Mouse (Mus musculus): Measurements from ENCODE around the gene Erg. TPM values are rescaled to one million over a fixed set of nuclear protein-coding genes. Genes with fewer than 3 reads are reported as not detected.

The Erg gene
- total RNA-seq, 2 experiments from 2014 or later = 26.9 to 46.0 TPM

DNA sequence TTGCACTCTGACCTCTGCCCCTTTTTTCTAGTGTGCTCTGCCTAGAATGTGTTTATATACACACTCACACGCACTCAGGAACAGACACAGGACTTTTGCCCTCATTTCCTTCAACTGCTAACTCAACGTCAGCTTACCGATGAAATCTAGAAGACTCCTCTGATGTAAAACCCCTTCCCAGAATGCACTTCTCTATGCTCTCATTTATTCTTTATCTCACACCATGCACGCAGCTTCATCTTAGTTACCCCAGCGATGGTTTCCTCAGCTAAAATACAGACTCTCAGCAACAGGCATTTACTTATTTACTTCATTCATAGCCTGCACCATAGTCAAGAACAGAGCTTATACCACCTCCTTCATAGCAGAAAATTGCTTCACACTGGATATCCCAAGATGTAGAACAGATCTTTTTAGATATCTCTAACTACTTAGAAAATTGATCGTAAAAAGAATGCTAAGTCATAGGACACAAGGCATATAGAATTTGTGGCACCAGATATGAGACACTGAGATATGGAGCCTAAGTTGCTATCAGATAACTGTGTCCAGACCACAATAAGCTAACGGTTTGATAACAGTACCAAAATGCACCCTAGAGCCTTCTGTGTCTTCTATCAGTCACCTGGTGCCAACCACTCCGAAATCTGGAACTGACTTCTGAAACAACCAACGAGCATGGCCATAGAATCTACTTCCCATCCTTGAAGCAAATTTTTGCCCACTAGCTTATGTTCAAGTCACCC lies 98.6 kb downstream of the Erg start:
- peak; percentile 76 for ATAC-seq (replicated peaks; ENCODE audit: poor library complexity)

DNA sequence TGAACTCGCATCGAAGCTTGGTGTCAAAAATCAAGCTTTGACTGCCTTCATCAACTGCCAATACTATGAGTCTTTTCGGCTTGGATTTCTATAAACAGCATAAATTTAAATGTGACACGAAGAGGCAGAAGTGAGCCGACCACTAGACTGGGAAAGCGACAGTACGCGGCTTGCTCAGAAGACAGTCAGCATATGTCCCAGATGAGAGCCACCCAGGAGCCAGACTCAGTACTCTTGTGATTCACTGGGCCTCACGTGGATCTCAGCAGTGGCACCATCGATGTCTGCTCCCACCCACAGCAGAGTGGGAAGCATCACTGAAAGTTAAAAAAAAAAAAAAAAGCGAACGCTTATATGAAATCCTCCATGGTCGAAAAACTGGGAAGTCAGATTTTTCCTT lies 105.2 kb downstream of the Erg start:
- ATAC-seq (replicated peaks; ENCODE audit: poor library complexity) = no peak

GRCm38 (mm10) chr16:95478558-95478957 lies 107.8 kb downstream of the Erg start:
- peak; percentile 75 for ATAC-seq (replicated peaks; ENCODE audit: poor library complexity)

- no peak for ATAC-seq (replicated peaks; ENCODE audit: poor library complexity)
Measured at GRCm38 (mm10) chr16:95475041-95475440, 111.4 kb downstream of the Erg start.

GRCm38 (mm10) chr16:95473946-95474345 lies 112.4 kb downstream of the Erg start:
- no peak for ATAC-seq (replicated peaks; ENCODE audit: poor library complexity)

- no peak for ATAC-seq (replicated peaks; ENCODE audit: poor library complexity)
Measured at GRCm38 (mm10) chr16:95472771-95473170, 113.6 kb downstream of the Erg start.

DNA sequence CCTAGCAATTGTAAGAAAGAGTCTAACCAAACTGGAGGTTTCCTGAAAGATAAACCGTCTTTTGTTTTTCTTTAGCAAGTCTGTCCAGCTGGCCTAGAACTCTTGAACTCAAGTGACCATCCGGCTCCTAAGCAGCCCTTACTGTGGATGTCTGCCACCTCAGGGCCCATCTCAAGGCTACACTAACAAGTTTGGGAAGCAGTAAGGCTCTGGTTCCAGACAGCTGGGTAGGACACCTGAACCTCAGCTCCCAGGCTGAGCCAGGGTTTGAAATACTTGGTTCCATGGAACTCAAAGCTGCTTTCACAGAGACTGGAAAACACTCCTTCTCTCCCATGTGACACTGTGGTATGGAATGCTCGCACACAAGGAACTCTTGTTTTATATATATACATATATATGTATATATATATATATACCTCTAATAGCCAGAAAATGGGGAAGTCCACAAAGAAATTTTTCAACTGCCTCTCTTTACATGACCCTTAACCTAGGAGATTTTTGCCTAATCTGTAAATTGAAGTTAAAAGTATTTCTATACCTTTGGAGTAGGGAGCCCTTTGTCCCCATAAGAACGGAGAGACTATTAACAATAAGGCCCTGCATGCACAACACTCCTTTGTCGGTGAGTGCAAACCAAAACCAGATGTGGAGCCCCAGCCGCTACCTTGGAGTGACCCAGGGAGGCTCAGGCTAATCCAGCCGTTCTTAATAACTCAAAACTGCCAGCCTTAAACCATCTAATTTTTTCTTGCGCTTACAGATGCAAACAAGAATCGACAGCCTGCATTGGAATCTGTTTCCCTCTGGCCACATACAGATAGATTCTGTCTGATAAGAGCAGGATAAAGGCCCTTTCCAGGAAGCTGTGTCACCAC lies 116.9 kb downstream of the Erg start:
- ATAC-seq (replicated peaks; ENCODE audit: poor library complexity) = no peak

DNA sequence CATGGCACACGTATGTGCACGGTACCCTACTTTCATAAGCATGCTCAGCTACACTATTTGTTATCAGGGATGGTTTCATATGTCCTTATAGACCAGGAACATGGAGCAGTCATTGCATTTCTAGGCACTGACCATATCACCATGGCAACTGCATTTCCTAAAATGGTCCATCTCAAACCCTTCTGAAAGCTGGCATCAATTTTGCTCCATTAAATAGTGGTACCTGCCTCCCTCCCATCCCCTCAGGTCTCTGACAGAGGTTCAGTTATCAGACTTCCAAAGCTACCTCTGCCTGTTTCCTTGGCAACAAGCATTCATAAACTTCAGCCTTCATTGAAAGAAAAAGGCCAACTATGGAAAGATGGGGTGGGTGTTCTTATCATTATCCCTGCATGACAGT lies 118.5 kb downstream of the Erg start:
- no peak for ATAC-seq (replicated peaks; ENCODE audit: poor library complexity)

DNA sequence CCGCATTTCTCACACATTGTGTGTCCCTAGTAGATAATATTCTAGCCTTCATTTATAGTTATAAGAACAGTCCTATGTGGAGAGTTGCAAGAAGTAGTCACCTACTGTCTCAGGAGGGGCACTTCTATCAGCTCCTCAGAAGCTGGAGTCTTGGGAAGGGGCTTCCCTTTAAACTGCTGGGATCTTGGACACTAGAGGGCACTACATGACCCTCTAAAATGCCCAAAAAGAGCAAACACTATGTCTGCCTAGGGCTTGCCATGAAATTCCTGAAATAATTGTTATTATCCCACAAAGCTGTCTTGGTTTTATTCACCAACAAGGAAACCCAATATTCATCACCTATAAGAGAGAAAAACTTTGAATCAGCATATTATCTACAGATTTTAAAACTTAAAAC lies 119.8 kb downstream of the Erg start:
- ATAC-seq (replicated peaks; ENCODE audit: poor library complexity) = no peak

GRCm38 (mm10) chr16:95464609-95465008 lies 121.8 kb downstream of the Erg start:
- ATAC-seq (replicated peaks; ENCODE audit: poor library complexity) = peak; percentile 94

GRCm38 (mm10) chr16:95463796-95464195 lies 122.6 kb downstream of the Erg start:
- ATAC-seq (replicated peaks; ENCODE audit: poor library complexity) = no peak

- no peak for ATAC-seq (replicated peaks; ENCODE audit: poor library complexity)
Measured at GRCm38 (mm10) chr16:95461941-95462340, 124.5 kb downstream of the Erg start.

DNA sequence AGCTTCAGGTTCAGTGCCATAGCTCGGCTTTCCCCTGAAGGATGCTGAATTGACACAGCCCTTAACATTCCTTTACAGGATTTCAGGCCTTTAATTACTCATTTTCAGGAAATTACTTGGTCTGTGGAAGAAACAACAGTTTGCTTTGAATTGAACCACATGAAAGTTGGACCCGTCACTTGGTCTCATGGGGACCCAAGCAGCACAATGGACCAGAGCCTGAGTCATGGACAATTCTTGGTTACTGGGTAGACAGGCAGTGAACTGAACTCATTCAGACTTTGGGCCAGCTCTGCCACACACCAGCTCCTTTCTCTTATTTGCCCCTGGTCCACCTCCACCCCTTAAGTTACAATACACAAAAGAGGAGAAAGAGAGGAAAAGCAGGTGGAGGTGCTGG lies 126.1 kb downstream of the Erg start:
- ATAC-seq (replicated peaks; ENCODE audit: poor library complexity) = no peak

DNA sequence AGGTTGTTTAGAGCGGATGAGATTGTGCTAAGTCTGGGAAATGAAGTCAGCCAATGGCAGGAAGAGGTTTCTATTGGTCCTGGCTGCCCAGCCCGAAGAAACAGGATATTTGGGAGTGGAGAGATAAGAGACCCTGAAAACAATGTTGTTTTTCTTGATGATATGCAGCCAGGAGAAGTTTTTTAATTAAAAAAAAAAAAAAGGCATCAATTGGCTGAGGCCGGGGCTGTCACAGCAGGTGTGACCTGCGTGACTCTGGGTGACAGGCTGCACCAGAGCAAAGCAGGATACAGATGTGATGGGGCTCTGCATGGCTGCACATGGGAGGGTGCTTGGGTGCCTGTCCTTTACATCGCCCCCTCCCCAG lies 127.1 kb downstream of the Erg start:
- ATAC-seq (replicated peaks; ENCODE audit: poor library complexity) = no peak

DNA sequence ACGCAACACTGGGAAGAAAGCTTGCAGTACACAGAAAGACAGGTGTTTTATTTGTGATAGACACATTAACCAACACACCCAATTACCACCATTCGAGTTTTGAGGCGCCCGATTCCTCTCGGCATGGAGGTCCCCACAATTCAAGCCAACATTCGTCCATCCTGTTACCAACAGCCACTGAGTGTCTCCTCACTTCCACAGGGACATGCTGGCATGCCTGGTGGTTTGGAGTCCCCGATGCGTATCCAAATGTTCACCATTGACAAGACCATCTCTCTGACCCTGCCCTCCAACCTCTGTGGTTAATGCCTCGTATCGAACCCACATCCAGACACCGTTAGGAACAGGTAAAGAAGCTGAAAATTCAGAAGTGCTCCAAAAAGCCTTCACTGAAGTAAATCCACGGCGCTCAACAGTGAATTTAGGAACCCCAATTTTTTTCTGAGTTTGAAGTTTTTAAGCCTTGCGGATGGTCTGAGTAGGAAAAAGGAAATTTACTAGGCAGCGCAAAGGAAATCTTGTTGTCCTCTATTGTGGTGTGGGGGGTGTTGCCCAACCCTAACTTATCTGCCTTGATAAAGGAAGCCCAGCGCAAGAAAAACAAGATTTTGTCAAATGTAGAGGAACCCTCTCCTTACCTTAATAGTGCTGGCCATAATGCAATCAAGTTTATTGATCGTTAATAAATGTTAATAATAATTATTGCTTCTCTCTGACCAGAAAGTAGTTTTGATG lies 127.6 kb downstream of the Erg start:
- peak; percentile 26 for ATAC-seq (replicated peaks; ENCODE audit: poor library complexity)

DNA sequence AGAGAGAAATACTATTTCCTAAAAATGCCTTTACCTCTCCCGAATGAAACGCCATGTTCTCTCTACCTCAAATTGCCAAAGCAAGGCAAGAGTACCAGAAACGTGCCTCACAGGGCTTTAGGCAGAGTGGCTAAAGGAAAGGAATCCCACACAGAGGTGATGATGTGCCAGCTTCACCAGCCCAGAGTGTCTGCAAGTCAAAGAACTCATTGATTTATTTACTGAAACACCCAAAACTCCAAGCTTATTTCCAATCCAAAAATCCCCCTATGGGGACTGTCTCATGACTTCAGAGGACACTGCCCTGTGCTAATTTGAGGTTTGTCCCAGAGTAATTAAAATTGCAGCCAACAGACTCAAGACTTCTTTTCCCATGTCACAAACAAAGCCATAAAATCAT lies 129.4 kb downstream of the Erg start:
- no peak for ATAC-seq (replicated peaks; ENCODE audit: poor library complexity)

- peak; percentile 2; the same call in 1 of the 2 replicates for ATAC-seq (replicated peaks; ENCODE audit: poor library complexity)
Measured at GRCm38 (mm10) chr16:95455896-95456295, 130.5 kb downstream of the Erg start.

- no peak for ATAC-seq (replicated peaks; ENCODE audit: poor library complexity)
Measured at GRCm38 (mm10) chr16:95455461-95455860, 130.9 kb downstream of the Erg start.

GRCm38 (mm10) chr16:95452411-95452810 lies 134.0 kb downstream of the Erg start:
- peak; percentile 42 for ATAC-seq (replicated peaks; ENCODE audit: poor library complexity)

- ATAC-seq (replicated peaks; ENCODE audit: poor library complexity) = peak; percentile 49
Measured at GRCm38 (mm10) chr16:95449361-95449725, 137.1 kb downstream of the Erg start.

GRCm38 (mm10) chr16:95448643-95449360 lies 137.6 kb downstream of the Erg start:
- ATAC-seq (replicated peaks; ENCODE audit: poor library complexity) = no peak
